17 mouse cellular contexts compared by ENCODE assay signal in genomic region chr16:24816621-24817020, GRCm38 (mm10).
"Had no signal": no experiment of that assay in that cellular context is flagged by ENCODE, and none has a peak within 500 bp of the region (broad histone marks: within the 10 kb centered on the region; RNA-seq: fewer than 3 reads in every experiment).

No protein-coding gene starts in this region.

- DNase-seq: layer of hippocampus, postnatal 36 days; liver, embryonic 13.5 days; lung, adult 2 months; lung, postnatal 14 days; lung, postnatal 4 days; right cerebral cortex, adult 18-20 months; right cerebral cortex, postnatal 14 days; spleen, adult 18-20 months; thymus, postnatal 25 days had no signal

- H3K4me3 ChIP-seq: intestine, embryonic 15.5 days; layer of hippocampus, adult 2 months; left cerebral cortex, adult 2 months; liver, embryonic 13.5 days; midbrain, embryonic 15.5 days; neural tube, embryonic 12.5 days; neural tube, embryonic 15.5 days; stomach, embryonic 15.5 days had no signal

- H3K4me1 ChIP-seq: intestine, embryonic 15.5 days; liver, embryonic 13.5 days; midbrain, embryonic 15.5 days; neural tube, embryonic 12.5 days; neural tube, embryonic 15.5 days; stomach, embryonic 15.5 days had no signal

- H3K9me3 ChIP-seq: intestine, embryonic 15.5 days; liver, embryonic 13.5 days; midbrain, embryonic 15.5 days; neural tube, embryonic 12.5 days; neural tube, embryonic 15.5 days; stomach, embryonic 15.5 days had no signal

- H3K9ac ChIP-seq: intestine, embryonic 15.5 days; liver, embryonic 13.5 days; midbrain, embryonic 15.5 days; neural tube, embryonic 12.5 days; neural tube, embryonic 15.5 days; stomach, embryonic 15.5 days had no signal

- H3K36me3 ChIP-seq: intestine, embryonic 15.5 days; liver, embryonic 13.5 days; midbrain, embryonic 15.5 days; neural tube, embryonic 12.5 days; neural tube, embryonic 15.5 days; stomach, embryonic 15.5 days had no signal

- H3K27me3 ChIP-seq: intestine, embryonic 15.5 days; liver, embryonic 13.5 days; midbrain, embryonic 15.5 days; neural tube, embryonic 12.5 days; neural tube, embryonic 15.5 days; stomach, embryonic 15.5 days had no signal

- H3K27ac ChIP-seq: intestine, embryonic 15.5 days; layer of hippocampus, adult 2 months; left cerebral cortex, adult 2 months; liver, embryonic 13.5 days; midbrain, embryonic 15.5 days; neural tube, embryonic 12.5 days; neural tube, embryonic 15.5 days; stomach, embryonic 15.5 days had no signal

- ATAC-seq: intestine, embryonic 15.5 days; midbrain, embryonic 15.5 days had no signal

- H3K4me2 ChIP-seq: intestine, embryonic 15.5 days; liver, embryonic 13.5 days; midbrain, embryonic 11.5 days; midbrain, embryonic 15.5 days; neural tube, embryonic 12.5 days; neural tube, embryonic 15.5 days; stomach, embryonic 15.5 days had no signal
